In the genomic region with DNA sequence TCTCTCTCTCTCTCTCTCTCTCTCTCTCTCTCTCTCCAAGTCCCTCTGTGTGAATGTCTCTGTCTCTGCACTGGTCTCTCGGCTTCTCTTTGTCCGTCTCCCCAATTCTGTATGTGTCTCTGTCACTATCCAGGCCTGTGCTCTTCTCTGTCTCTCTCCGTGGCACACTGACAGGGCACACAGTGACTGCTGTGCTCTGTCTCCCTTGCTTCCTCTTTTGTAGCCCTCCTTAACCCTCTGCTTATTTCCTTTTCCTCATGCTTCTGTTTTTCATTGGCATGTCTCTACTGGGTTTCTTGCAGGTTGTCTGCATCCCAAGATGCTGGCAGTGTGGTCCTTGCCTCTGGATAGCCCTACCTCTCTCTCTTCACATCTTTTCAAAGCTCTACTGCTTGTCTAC, we compare ENCODE assay signal across 21 mouse cellular contexts.
DNase-seq lines count a peak whose midpoint lies in the region; ATAC-seq and TF ChIP-seq lines count a peak whose summit lies in the region.
"Had no signal": no experiment of that assay in that cellular context is flagged by ENCODE, and none has a peak within 500 bp of the region (broad histone marks: within the 10 kb centered on the region; RNA-seq: fewer than 3 reads in every experiment).

No protein-coding gene starts in this region.

- H3K9me3 ChIP-seq in hindbrain, embryonic 10.5 days, result no peaks in the 10 kb centered on the region
- H3K9me3 ChIP-seq in hindbrain, embryonic 12.5 days (replicated peaks), result no peaks in the 10 kb centered on the region
- H3K9me3 ChIP-seq in forebrain, postnatal 0 days (ENCODE audit: low read length), result no peaks in the 10 kb centered on the region
- H3K9me3 ChIP-seq: embryonic facial prominence, embryonic 15.5 days; forebrain, embryonic 15.5 days; heart, embryonic 15.5 days had no signal

- 0 out of 2 replicates have a peak, but pooled peaks cover 7% of the 10 kb centered on the region for H3K4me1 ChIP-seq in hindbrain, embryonic 10.5 days (replicated peaks)
- H3K4me1 ChIP-seq in hindbrain, embryonic 12.5 days, result peaks cover 6% of the 10 kb centered on the region; the same call in 1 of the 2 replicates
- H3K4me1 ChIP-seq in forebrain, postnatal 0 days (ENCODE audit: insufficient read depth), result no peaks in the 10 kb centered on the region
- H3K4me1 ChIP-seq: embryonic facial prominence, embryonic 15.5 days; forebrain, embryonic 15.5 days had no signal

- TF ChIP-seq CTCF in forebrain, postnatal 0 days (IDR thresholded peaks at IDR 0.05; ENCODE audit: low read depth), result no peak

- intact Hi-C loops in left cerebral cortex, postnatal 10 days (cut with DNase I), result no loop called here

- H3K4me3 ChIP-seq in hindbrain, embryonic 10.5 days, result no peak overlapping the region
- no peak overlapping the region for H3K4me3 ChIP-seq in hindbrain, embryonic 12.5 days
- no peak overlapping the region for H3K4me3 ChIP-seq in forebrain, postnatal 0 days (ENCODE audit: low read depth, low read length)
- H3K4me3 ChIP-seq: embryonic facial prominence, embryonic 15.5 days; forebrain, embryonic 15.5 days; heart, embryonic 15.5 days had no signal

- DNase-seq in hindbrain, embryonic 10.5 days (ENCODE audit: low spot score), result no peak
- DNase-seq in naive thymus-derived CD4-positive, alpha-beta T cell, adult 2 months (ENCODE audit: low read depth), result peak; percentile 38
- no peak for DNase-seq in left cerebral cortex, postnatal 10 days (ENCODE audit: extremely low spot score in 1 of 2, low spot score in 2 of 2)
- no peak for DNase-seq in forebrain, postnatal 0 days
- DNase-seq: adrenal gland, adult 8-10 months; cerebellum, adult 2 months; cerebellum, postnatal 10 days; embryo, embryonic 11 days; gastrocnemius, postnatal 14 days; heart, adult 18-20 months; heart, postnatal 14 days had no signal

- no peak overlapping the region for H3K9ac ChIP-seq in hindbrain, embryonic 12.5 days
- no peak overlapping the region for H3K9ac ChIP-seq in forebrain, postnatal 0 days
- H3K9ac ChIP-seq: embryonic facial prominence, embryonic 15.5 days; forebrain, embryonic 15.5 days; heart, embryonic 15.5 days had no signal

- H3K27ac ChIP-seq in hindbrain, embryonic 10.5 days, result peak overlapping the region; percentile 16; the same call in 1 of the 2 replicates
- no peak overlapping the region for H3K27ac ChIP-seq in hindbrain, embryonic 12.5 days
- H3K27ac ChIP-seq in forebrain, postnatal 0 days (ENCODE audit: low read depth, low read length), result no peak overlapping the region
- H3K27ac ChIP-seq: embryonic facial prominence, embryonic 15.5 days; forebrain, embryonic 15.5 days; heart, embryonic 15.5 days had no signal

- no peaks in the 10 kb centered on the region for H3K36me3 ChIP-seq in hindbrain, embryonic 10.5 days
- H3K36me3 ChIP-seq in hindbrain, embryonic 12.5 days, result no peaks in the 10 kb centered on the region
- no peaks in the 10 kb centered on the region for H3K36me3 ChIP-seq in forebrain, postnatal 0 days (ENCODE audit: insufficient read depth)
- H3K36me3 ChIP-seq: embryonic facial prominence, embryonic 15.5 days; forebrain, embryonic 15.5 days; heart, embryonic 15.5 days had no signal

- H3K27me3 ChIP-seq in hindbrain, embryonic 10.5 days (ENCODE audit: insufficient read depth, poor library complexity, severe bottlenecking), result 0 out of 2 replicates have a peak, but pooled peaks cover 3% of the 10 kb centered on the region
- H3K27me3 ChIP-seq in hindbrain, embryonic 12.5 days, result no peaks in the 10 kb centered on the region
- no peaks in the 10 kb centered on the region for H3K27me3 ChIP-seq in forebrain, postnatal 0 days (ENCODE audit: insufficient read depth, low read length)
- H3K27me3 ChIP-seq: embryonic facial prominence, embryonic 15.5 days; forebrain, embryonic 15.5 days; heart, embryonic 15.5 days had no signal

- ATAC-seq in hindbrain, embryonic 12.5 days (ENCODE audit: low FRiP score), result no peak
- peak; percentile 61 for ATAC-seq in granulocyte monocyte progenitor cell, adult 5-6 weeks (replicated peaks; ENCODE audit: poor library complexity, severe bottlenecking)
- no peak for ATAC-seq in erythroblast, adult 5-6 weeks (replicated peaks; ENCODE audit: low FRiP score, poor library complexity, severe bottlenecking)
- no peak for ATAC-seq in forebrain, postnatal 0 days
- ATAC-seq: forebrain, embryonic 15.5 days; hindbrain, embryonic 16.5 days; inflammation-experienced regulatory T-cells, adult 6 months; intestine, postnatal 0 days had no signal

- 78% methylated on average over 3 of the region's 3 CpGs for WGBS in hindbrain, embryonic 10.5 days
- 85% methylated on average over 3 of the region's 3 CpGs for WGBS in hindbrain, embryonic 12.5 days
- 90% methylated on average over 3 of the region's 3 CpGs for WGBS in forebrain, postnatal 0 days

- no peak overlapping the region for H3K4me2 ChIP-seq in hindbrain, embryonic 12.5 days (replicated peaks)
- H3K4me2 ChIP-seq in forebrain, postnatal 0 days (ENCODE audit: low read depth), result no peak overlapping the region
- H3K4me2 ChIP-seq: embryonic facial prominence, embryonic 15.5 days; forebrain, embryonic 15.5 days; heart, embryonic 11.5 days; heart, embryonic 15.5 days had no signal
